Mouse (Mus musculus) kidney, postnatal 0 days (tissue): ENCODE results near the gene Usp36. TPM values are rescaled to one million over a fixed set of nuclear protein-coding genes. Genes with fewer than 3 reads are reported as not detected.

ENCODE experiments used
- ATAC-seq: fragments of 200-750 bp; cut with Nextera tagmentation; replicated peaks from 2 replicates; pipeline ENCODE4 v1.8.0; 2017; ENCODE audit warnings: low read depth, moderate number of reproducible peaks, moderate TSS enrichment, moderate library complexity; ENCODE audit not compliant: low FRiP score
- DNase-seq: peaks from one replicate; pipeline ENCODE4 v3.0.0-alpha.2; 2016; ENCODE audit warnings: low spot score
- H3K27ac ChIP-seq: fragments of 300-500 bp; sonication (generic); 2 replicates; pipeline ENCODE4 v1.5.1; 2014; ENCODE audit warnings: mild to moderate bottlenecking
- H3K27me3 ChIP-seq: fragments of 300-500 bp; sonication (generic); 2 replicates; pipeline ENCODE4 v1.6.1; 2014; ENCODE audit warnings: low read length, mixed read lengths; ENCODE audit not compliant: insufficient read depth
- H3K36me3 ChIP-seq: fragments of 300-500 bp; sonication (generic); 2 replicates; pipeline ENCODE4 v1.6.1; 2014; ENCODE audit warnings: low read length, mixed read lengths; ENCODE audit not compliant: insufficient read depth
- H3K4me1 ChIP-seq: fragments of 300-500 bp; sonication (generic); replicated peaks from 2 replicates; pipeline ENCODE4 v1.6.1; 2014; ENCODE audit warnings: antibody characterized with exemption, low read length, mixed read lengths; ENCODE audit not compliant: insufficient read depth
- H3K4me2 ChIP-seq: fragments of 300-500 bp; sonication (generic); 2 replicates; pipeline ENCODE4 v1.6.1; 2014; ENCODE audit warnings: mild to moderate bottlenecking, low read length, moderate library complexity, mixed read lengths
- H3K4me3 ChIP-seq: fragments of 300-500 bp; sonication (generic); replicated peaks from 2 replicates; pipeline ENCODE4 v1.5.1; 2014; ENCODE audit warnings: low read depth, low read length
- H3K9ac ChIP-seq: fragments of 300-500 bp; sonication (generic); 2 replicates; pipeline ENCODE4 v1.6.1; 2014; ENCODE audit warnings: low read depth, low read length
- H3K9me3 ChIP-seq: fragments of 300-500 bp; sonication (generic); replicated peaks from 2 replicates; pipeline ENCODE4 v1.6.1; 2016; ENCODE audit warnings: low read length, inconsistent platforms, mixed read lengths
- CTCF ChIP-seq: IDR thresholded peaks from 2 replicates; pipeline ENCODE4 v1.5.1; 2016; ENCODE audit warnings: antibody characterized with exemption, low read depth, mild to moderate bottlenecking, moderate library complexity
- WGBS: fragments of 180-500 bp; shearing (Covaris S2); extraction: QIAGEN DNeasy Blood & Tissue Kit; methylation state at CpG from one replicate; pipeline ENCODE4 v1.1.7; 2014; 5-methylcytosine and 5-hydroxymethylcytosine counted together
- polyA plus RNA-seq: library from polyadenylated mRNA; unstranded; fragments of >200 nt; fragmentation: Nextera tagmentation; extraction: Ambion mirVana; gene quantifications from 2 replicates; pipeline ENCODE4 v1.2.1, GENCODE M21; 2015

The Usp36 gene
- polyA plus RNA-seq, 1 experiment from 2014 or later: 10.9 TPM

GRCm38 (mm10) chr11:118322647-118323046 is 32.6 kb upstream of the Usp36 start:
- DNase-seq: no peak
- H3K4me1 ChIP-seq: peaks cover 9% of the 10 kb centered on the region; the same call in 1 of the 2 replicates
- H3K27me3 ChIP-seq: no peaks in the 10 kb centered on the region
- no peaks in the 10 kb centered on the region for H3K9me3 ChIP-seq
- H3K27ac ChIP-seq: no peak overlapping the region
- no peak overlapping the region for H3K9ac ChIP-seq
- 40% methylated on average over 3 of the region's 3 CpGs for WGBS
- no peak overlapping the region for H3K4me3 ChIP-seq
- no peak overlapping the region for H3K4me2 ChIP-seq
- no peak for ATAC-seq
- no peak for TF ChIP-seq CTCF
- H3K36me3 ChIP-seq: 0 out of 2 replicates have a peak, but pooled peaks cover 14% of the 10 kb centered on the region

DNA sequence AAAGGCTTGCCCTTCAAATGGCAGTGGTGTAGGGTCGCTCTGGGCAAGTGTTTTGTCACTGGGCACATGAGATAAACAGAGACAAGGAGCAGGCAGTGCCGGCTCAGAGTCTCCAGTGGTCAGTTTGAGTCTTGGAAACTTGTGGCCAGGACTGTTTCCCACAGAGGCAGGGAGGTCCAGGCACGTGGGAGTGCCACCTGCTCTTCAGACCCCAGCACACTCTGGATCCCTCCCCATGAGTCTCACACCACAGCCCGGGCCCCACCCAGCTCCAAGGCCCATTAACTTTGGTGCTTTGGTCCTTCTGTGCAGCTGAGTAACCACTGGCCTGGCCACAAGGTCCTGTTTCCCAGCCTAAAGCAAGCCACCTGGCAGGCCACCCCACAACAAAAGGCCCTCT is 31.9 kb upstream of the Usp36 start:
- peaks cover 4% of the 10 kb centered on the region; the same call in 1 of the 2 replicates for H3K4me1 ChIP-seq
- H3K27ac ChIP-seq: 0 out of 2 replicates have a peak overlapping the region, but pooled peaks have one; percentile 20
- no peak overlapping the region for H3K4me2 ChIP-seq
- no peaks in the 10 kb centered on the region for H3K27me3 ChIP-seq
- ATAC-seq: peak; percentile 73
- no peak overlapping the region for H3K9ac ChIP-seq
- no peak overlapping the region for H3K4me3 ChIP-seq
- WGBS: 36% methylated on average over 4 of the region's 4 CpGs
- no peaks in the 10 kb centered on the region for H3K9me3 ChIP-seq
- 0 out of 2 replicates have a peak, but pooled peaks cover 14% of the 10 kb centered on the region for H3K36me3 ChIP-seq
- TF ChIP-seq CTCF: no peak
- peak; percentile 77 for DNase-seq

- 0 out of 2 replicates have a peak overlapping the region, but pooled peaks have one; percentile 20 for H3K27ac ChIP-seq
- no peaks in the 10 kb centered on the region for H3K9me3 ChIP-seq
- no peak overlapping the region for H3K9ac ChIP-seq
- DNase-seq: peak; percentile 67
- H3K36me3 ChIP-seq: 0 out of 2 replicates have a peak, but pooled peaks cover 14% of the 10 kb centered on the region
- H3K4me1 ChIP-seq: peaks cover 3% of the 10 kb centered on the region; the same call in 1 of the 2 replicates
- H3K27me3 ChIP-seq: no peaks in the 10 kb centered on the region
- H3K4me3 ChIP-seq: no peak overlapping the region
- ATAC-seq: peak; percentile 18; the same call in 1 of the 2 replicates
- WGBS: 45% methylated on average over 7 of the region's 7 CpGs
- no peak for TF ChIP-seq CTCF
- H3K4me2 ChIP-seq: no peak overlapping the region
Observed at GRCm38 (mm10) chr11:118321500-118321899, 31.5 kb upstream of the Usp36 start.

- Histone ChIP-seq H3K27me3 (no peaks in the 10 kb centered on the region), H3K4me2 (no peak overlapping the region), H3K9ac (no peak overlapping the region), H3K4me3 (no peak overlapping the region), H3K36me3 (0 out of 2 replicates have a peak, but pooled peaks cover 22% of the 10 kb centered on the region), H3K9me3 (no peaks in the 10 kb centered on the region), H3K27ac (no peak overlapping the region), H3K4me1 (no peaks in the 10 kb centered on the region; the same call in 1 of the 2 replicates)
- TF ChIP-seq CTCF: peak; percentile 83
- DNase-seq (peak; percentile 50), ATAC-seq (no peak)
- WGBS: 56% methylated on average over 5 of the region's 5 CpGs
Observed at GRCm38 (mm10) chr11:118318678-118319077, 28.6 kb upstream of the Usp36 start.

GRCm38 (mm10) chr11:118317129-118317528 is 27.1 kb upstream of the Usp36 start:
- no peak for ATAC-seq
- WGBS: 11% methylated on average over 7 of the region's 7 CpGs
- H3K27ac ChIP-seq: no peak overlapping the region

GRCm38 (mm10) chr11:118316231-118316806 is 26.3 kb upstream of the Usp36 start:
- WGBS: 88% methylated on average over 8 of the region's 8 CpGs
- Histone ChIP-seq H3K27me3 (no peaks in the 10 kb centered on the region), H3K4me1 (no peaks in the 10 kb centered on the region), H3K9ac (no peak overlapping the region), H3K27ac (no peak overlapping the region), H3K4me2 (no peak overlapping the region), H3K4me3 (no peak overlapping the region), H3K9me3 (no peaks in the 10 kb centered on the region), H3K36me3 (0 out of 2 replicates have a peak, but pooled peaks cover 26% of the 10 kb centered on the region)
- DNase-seq (no peak), ATAC-seq (no peak)
- no peak for TF ChIP-seq CTCF

More at GRCm38 (mm10) chr11:118317129-118317528, 27.1 kb upstream of the Usp36 start:
- peak; percentile 88 for TF ChIP-seq CTCF
- no peaks in the 10 kb centered on the region for H3K9me3 ChIP-seq
- H3K4me3 ChIP-seq: no peak overlapping the region
- H3K9ac ChIP-seq: no peak overlapping the region
- peak; percentile 87 for DNase-seq
- no peaks in the 10 kb centered on the region for H3K27me3 ChIP-seq
- no peaks in the 10 kb centered on the region; the same call in 1 of the 2 replicates for H3K4me1 ChIP-seq
- H3K36me3 ChIP-seq: 0 out of 2 replicates have a peak, but pooled peaks cover 22% of the 10 kb centered on the region
- H3K4me2 ChIP-seq: no peak overlapping the region
